Mouse (Mus musculus): Measurements from ENCODE around the gene Chml. TPM values are rescaled to one million over a fixed set of nuclear protein-coding genes. Genes with fewer than 3 reads are reported as not detected.
A peak's percentile ranks its signal among the peaks of the same experiment; 100 is the strongest.

Chml gene
- total RNA-seq, 2 experiments from 2014 or later: 13.5 to 13.8 TPM

GRCm38 (mm10) chr1:175668666-175669405 lies 23.9 kb downstream of the Chml start:
- peak; percentile 95 for ATAC-seq (replicated peaks; ENCODE audit: poor library complexity, severe bottlenecking)

GRCm38 (mm10) chr1:175659900-175660299 lies 32.8 kb downstream of the Chml start:
- peak; percentile 92 for ATAC-seq (replicated peaks; ENCODE audit: poor library complexity, severe bottlenecking)

- ATAC-seq (replicated peaks; ENCODE audit: poor library complexity, severe bottlenecking): no peak
Measured at GRCm38 (mm10) chr1:175648615-175649014, 44.1 kb downstream of the Chml start.

- ATAC-seq (replicated peaks; ENCODE audit: poor library complexity, severe bottlenecking): peak; percentile 70
Measured at GRCm38 (mm10) chr1:175646952-175647351, 45.7 kb downstream of the Chml start.

- peak; percentile 36 for ATAC-seq (replicated peaks; ENCODE audit: poor library complexity, severe bottlenecking)
Measured at GRCm38 (mm10) chr1:175643496-175644265, 49.0 kb downstream of the Chml start.

- ATAC-seq (replicated peaks; ENCODE audit: poor library complexity, severe bottlenecking): peak; percentile 62
Measured at GRCm38 (mm10) chr1:175640435-175641150, 52.1 kb downstream of the Chml start.

- no peak for ATAC-seq (replicated peaks; ENCODE audit: poor library complexity, severe bottlenecking)
Measured at GRCm38 (mm10) chr1:175639072-175639471, 53.6 kb downstream of the Chml start.

GRCm38 (mm10) chr1:175637677-175638076 lies 55.0 kb downstream of the Chml start:
- peak; percentile 54 for ATAC-seq (replicated peaks; ENCODE audit: poor library complexity, severe bottlenecking)

GRCm38 (mm10) chr1:175632470-175632869 lies 60.2 kb downstream of the Chml start:
- no peak for ATAC-seq (replicated peaks; ENCODE audit: poor library complexity, severe bottlenecking)

Other genes with a start within 250 kb of the Chml start
- not detected in 2 replicates for gene Rgs7, start 200.4 kb downstream of the Chml start, total RNA-seq (2014; fragmentation: Nextera tagmentation)
- gene Rgs7, start 200.4 kb downstream of the Chml start, total RNA-seq (2017): not detected in 2 replicates
- 3.9 and 9.0 TPM in 2 replicates for gene Kmo, start 72.5 kb downstream of the Chml start, total RNA-seq (2014; fragmentation: Nextera tagmentation)
- gene Kmo, start 72.5 kb downstream of the Chml start, total RNA-seq (2017): 2.5 and 7.7 TPM in 2 replicates
- gene Fh1, start 67.3 kb downstream of the Chml start, total RNA-seq (2014; fragmentation: Nextera tagmentation): 89.5 and 119 TPM in 2 replicates
- 154 and 156 TPM in 2 replicates for gene Fh1, start 67.3 kb downstream of the Chml start, total RNA-seq (2017)
- gene Opn3, start 125 bp downstream of the Chml start, total RNA-seq (2014; fragmentation: Nextera tagmentation): 0.13 and 1.3 TPM in 2 replicates
- gene Opn3, start 125 bp downstream of the Chml start, total RNA-seq (2017): 0.39 and 0.82 TPM in 2 replicates
- not detected in 2 replicates for gene Wdr64, start 5.7 kb upstream of the Chml start, total RNA-seq (2014; fragmentation: Nextera tagmentation)
- gene Wdr64, start 5.7 kb upstream of the Chml start, total RNA-seq (2017): not detected in 2 replicates
- 37.9 and 88.1 TPM in 2 replicates for gene Exo1, start 187.7 kb upstream of the Chml start, total RNA-seq (2014; fragmentation: Nextera tagmentation)
- gene Exo1, start 187.7 kb upstream of the Chml start, total RNA-seq (2017): 44.5 and 56.4 TPM in 2 replicates
- not detected in 2 replicates for gene Gm38100, start 227.4 kb upstream of the Chml start, total RNA-seq (2014; fragmentation: Nextera tagmentation)
- gene Gm38100, start 227.4 kb upstream of the Chml start, total RNA-seq (2017): not detected in 2 replicates